Comparison of ENCODE assay signal across 8 mouse cellular contexts in the genomic region with DNA sequence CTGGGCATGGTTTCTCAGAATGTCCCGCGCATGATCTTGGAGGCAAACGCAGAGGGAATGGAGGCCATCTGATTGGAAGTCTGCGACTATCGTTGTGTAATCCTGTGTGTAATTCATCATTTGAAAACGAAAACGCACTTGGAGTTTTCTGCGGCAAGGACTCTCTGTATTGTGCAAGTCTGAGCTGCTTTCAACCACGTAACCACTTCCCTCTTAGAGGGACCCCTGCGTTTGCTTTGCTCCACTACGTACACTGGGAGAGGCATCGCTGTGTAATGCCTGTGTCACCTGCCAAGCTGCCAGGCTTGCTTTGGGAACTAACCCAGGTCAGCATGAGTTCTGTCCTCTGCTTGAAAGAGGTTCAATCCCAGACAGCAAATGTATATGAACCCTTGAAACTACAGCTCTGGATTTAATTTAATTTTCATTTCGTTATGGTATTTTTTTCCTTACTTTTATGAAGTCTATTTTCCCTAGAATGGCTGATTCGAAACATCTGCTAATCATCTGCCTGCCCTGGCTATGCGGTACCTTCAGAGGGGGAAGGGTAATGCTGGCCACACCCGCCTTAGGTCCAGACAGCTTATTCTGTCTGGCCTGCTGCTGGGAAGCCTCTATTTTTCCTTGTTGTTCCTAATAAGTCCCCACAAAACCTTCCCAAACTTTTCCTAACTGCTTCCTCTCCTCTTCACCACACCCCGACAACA.
DNase-seq lines count a peak whose midpoint lies in the region; ATAC-seq and TF ChIP-seq lines count a peak whose summit lies in the region.
"Had no signal": no experiment of that assay in that cellular context is flagged by ENCODE, and none has a peak within 500 bp of the region (broad histone marks: within the 10 kb centered on the region; RNA-seq: fewer than 3 reads in every experiment).

No protein-coding gene starts in this region.

- WGBS in midbrain, embryonic 12.5 days, result 70% methylated on average over 17 of the region's 17 CpGs
- 75% methylated on average over 17 of the region's 17 CpGs for WGBS in midbrain, embryonic 13.5 days
- WGBS in bone marrow, adult 2 months, result 7% methylated on average over 17 of the region's 17 CpGs
- 67% methylated on average over 17 of the region's 17 CpGs for WGBS in hindbrain, postnatal 0 days

- TF ChIP-seq POLR2A in bone marrow, adult 2 months (IDR thresholded peaks at IDR 0.05; ENCODE audit: borderline replicate concordance, control insufficient read depth, low read depth, low read length), result no peak

- no peak overlapping the region for H3K27ac ChIP-seq in midbrain, embryonic 12.5 days (replicated peaks)
- H3K27ac ChIP-seq in midbrain, embryonic 13.5 days, result no peak overlapping the region
- peak overlapping the region; percentile 88 for H3K27ac ChIP-seq in bone marrow, adult 2 months (ENCODE audit: control insufficient read depth, insufficient read depth, low read depth, low read length, poor library complexity)
- no peak overlapping the region for H3K27ac ChIP-seq in hindbrain, postnatal 0 days
- H3K27ac ChIP-seq: heart, embryonic 15.5 days had no signal

- no peak for TF ChIP-seq CTCF in bone marrow, adult 2 months (IDR thresholded peaks at IDR 0.05; ENCODE audit: control insufficient read depth, insufficient read depth, low read length)
- no peak for TF ChIP-seq CTCF in hindbrain, postnatal 0 days (IDR thresholded peaks at IDR 0.05; ENCODE audit: low read depth)

- H3K9me3 ChIP-seq in midbrain, embryonic 12.5 days, result no peaks in the 10 kb centered on the region
- no peaks in the 10 kb centered on the region for H3K9me3 ChIP-seq in midbrain, embryonic 13.5 days
- H3K9me3 ChIP-seq in hindbrain, postnatal 0 days (ENCODE audit: low read length), result no peaks in the 10 kb centered on the region
- H3K9me3 ChIP-seq: heart, embryonic 15.5 days had no signal

- H3K27me3 ChIP-seq in midbrain, embryonic 12.5 days, result no peaks in the 10 kb centered on the region
- no peaks in the 10 kb centered on the region for H3K27me3 ChIP-seq in midbrain, embryonic 13.5 days
- H3K27me3 ChIP-seq in hindbrain, postnatal 0 days (ENCODE audit: insufficient read depth, low read length), result no peaks in the 10 kb centered on the region
- H3K27me3 ChIP-seq: heart, embryonic 15.5 days had no signal

- no peak overlapping the region for H3K4me2 ChIP-seq in midbrain, embryonic 12.5 days (replicated peaks)
- H3K4me2 ChIP-seq in midbrain, embryonic 13.5 days (replicated peaks), result no peak overlapping the region
- H3K4me2 ChIP-seq in hindbrain, postnatal 0 days (ENCODE audit: low read depth, low read length), result peak overlapping the region; percentile 3
- H3K4me2 ChIP-seq: heart, embryonic 15.5 days had no signal

- no peak overlapping the region for H3K9ac ChIP-seq in midbrain, embryonic 12.5 days (replicated peaks)
- H3K9ac ChIP-seq in midbrain, embryonic 13.5 days (replicated peaks), result no peak overlapping the region
- H3K9ac ChIP-seq in hindbrain, postnatal 0 days (replicated peaks; ENCODE audit: low read length), result no peak overlapping the region
- H3K9ac ChIP-seq: heart, embryonic 15.5 days had no signal

- no peaks in the 10 kb centered on the region for H3K36me3 ChIP-seq in midbrain, embryonic 12.5 days
- no peaks in the 10 kb centered on the region for H3K36me3 ChIP-seq in midbrain, embryonic 13.5 days
- H3K36me3 ChIP-seq in hindbrain, postnatal 0 days (ENCODE audit: insufficient read depth, low read length), result no peaks in the 10 kb centered on the region
- H3K36me3 ChIP-seq: heart, embryonic 15.5 days had no signal

- peak; percentile 9 for DNase-seq in hindbrain, postnatal 0 days (ENCODE audit: low spot score)
- DNase-seq in lung, postnatal 14 days, result peak; percentile 14
- DNase-seq in urinary bladder, postnatal 25 days (ENCODE audit: low spot score), result no peak
- no peak for DNase-seq in kidney, adult 18-20 months

- H3K4me1 ChIP-seq in midbrain, embryonic 12.5 days, result no peaks in the 10 kb centered on the region
- no peaks in the 10 kb centered on the region for H3K4me1 ChIP-seq in midbrain, embryonic 13.5 days (replicated peaks)
- no peaks in the 10 kb centered on the region; the same call in 1 of the 2 replicates for H3K4me1 ChIP-seq in bone marrow, adult 2 months (ENCODE audit: control insufficient read depth, insufficient read depth, low read length)
- no peaks in the 10 kb centered on the region for H3K4me1 ChIP-seq in hindbrain, postnatal 0 days (ENCODE audit: insufficient read depth, low read length)
- H3K4me1 ChIP-seq: heart, embryonic 15.5 days had no signal

- 0 out of 2 replicates have a peak, but pooled peaks have one; percentile 21 for ATAC-seq in midbrain, embryonic 12.5 days (ENCODE audit: low FRiP score, low read depth)
- no peak for ATAC-seq in midbrain, embryonic 13.5 days
- ATAC-seq in hindbrain, postnatal 0 days, result no peak

- no peak overlapping the region for H3K4me3 ChIP-seq in midbrain, embryonic 12.5 days
- H3K4me3 ChIP-seq in midbrain, embryonic 13.5 days (replicated peaks), result no peak overlapping the region
- H3K4me3 ChIP-seq in bone marrow, adult 2 months (replicated peaks; ENCODE audit: control insufficient read depth, low read depth, low read length), result peak overlapping the region; percentile 52
- no peak overlapping the region for H3K4me3 ChIP-seq in hindbrain, postnatal 0 days (ENCODE audit: low read length)
- H3K4me3 ChIP-seq: heart, embryonic 15.5 days had no signal

Comparison
In these comparisons a context has a peak if more than half of its experiments do, and no peak if none do; other contexts are left out.
1. DNase-seq: peak in hindbrain, postnatal 0 days (single experiment) and lung, postnatal 14 days (single experiment); none in urinary bladder, postnatal 25 days (single experiment) and kidney, adult 18-20 months (single experiment).